Mouse (Mus musculus) heart, embryonic 12.5 days (tissue): Measurements from ENCODE around the gene Cacna1a. TPM values are rescaled to one million over a fixed set of nuclear protein-coding genes. Genes with fewer than 3 reads are reported as not detected.

ENCODE experiments used
- ATAC-seq: fragments of 200-750 bp; cut with Nextera tagmentation; 2 replicates; pipeline ENCODE4 v1.8.0; 2017; ENCODE audit warnings: moderate TSS enrichment, moderate library complexity; ENCODE audit not compliant: insufficient number of reproducible peaks, low FRiP score
- H3K27ac ChIP-seq: fragments of 300-500 bp; sonication (generic); 2 replicates; pipeline ENCODE4 v1.5.1; 2016; ENCODE audit warnings: mild to moderate bottlenecking, moderate library complexity; ENCODE audit not compliant: poor library complexity, severe bottlenecking
- H3K27me3 ChIP-seq: fragments of 300-500 bp; sonication (generic); replicated peaks from 2 replicates; pipeline ENCODE4 v1.6.1; 2016; ENCODE audit warnings: mild to moderate bottlenecking, moderate library complexity
- H3K36me3 ChIP-seq: fragments of 300-500 bp; sonication (generic); 2 replicates; pipeline ENCODE4 v1.6.1; 2016; ENCODE audit warnings: mild to moderate bottlenecking, moderate library complexity
- H3K4me1 ChIP-seq: fragments of 300-500 bp; sonication (generic); replicated peaks from 2 replicates; pipeline ENCODE4 v1.6.1; 2016; ENCODE audit warnings: mild to moderate bottlenecking
- H3K4me2 ChIP-seq: fragments of 300-500 bp; sonication (generic); 2 replicates; pipeline ENCODE4 v1.6.1; 2016; ENCODE audit warnings: mild to moderate bottlenecking, moderate library complexity
- H3K4me3 ChIP-seq: fragments of 300-500 bp; sonication (generic); 2 replicates; pipeline ENCODE4 v1.5.1; 2016; ENCODE audit warnings: mild to moderate bottlenecking
- H3K9ac ChIP-seq: fragments of 300-500 bp; sonication (generic); 2 replicates; pipeline ENCODE4 v1.6.1; 2016; ENCODE audit warnings: mild to moderate bottlenecking, moderate library complexity
- H3K9me3 ChIP-seq: fragments of 300-500 bp; sonication (generic); replicated peaks from 2 replicates; pipeline ENCODE4 v1.6.1; 2016; ENCODE audit warnings: mild to moderate bottlenecking, moderate library complexity
- WGBS: fragments of 180-500 bp; shearing (Covaris S2); methylation state at CpG from one replicate; pipeline ENCODE4 v1.1.7; 2016; 5-methylcytosine and 5-hydroxymethylcytosine counted together
- polyA plus RNA-seq: library from polyadenylated mRNA; unstranded; fragments of >200 nt; fragmentation: Nextera tagmentation; extraction: Ambion mirVana; gene quantifications from 2 replicates; pipeline ENCODE4 v1.2.1, GENCODE M21; 2016

The Cacna1a gene
- polyA plus RNA-seq, 1 experiment from 2014 or later: 9.2 TPM

DNA sequence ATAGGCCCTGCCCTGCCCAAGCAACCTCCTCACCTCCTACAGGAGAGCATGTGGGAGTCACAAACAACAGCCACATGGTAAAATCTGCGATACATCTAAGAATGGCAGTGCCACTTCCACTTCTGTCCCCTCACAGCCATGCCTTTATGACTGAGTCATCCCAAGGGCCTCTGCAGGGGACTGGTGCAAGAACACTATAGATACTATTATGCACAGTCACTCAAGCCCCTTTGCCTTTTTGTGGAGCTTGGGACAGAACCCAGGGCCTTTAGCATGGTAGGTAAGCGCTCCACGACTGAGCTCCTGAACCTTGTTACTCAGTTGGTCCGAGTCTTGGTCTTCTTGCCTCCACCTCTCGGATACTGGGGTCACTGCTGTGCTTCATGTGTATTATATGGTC, 289.1 kb downstream of the Cacna1a start:
- ATAC-seq: no peak
- no peak overlapping the region for H3K4me2 ChIP-seq
- H3K9ac ChIP-seq: no peak overlapping the region
- 86% methylated on average over 5 of the region's 5 CpGs for WGBS
- H3K27ac ChIP-seq: no peak overlapping the region
- H3K36me3 ChIP-seq: peaks cover 60% of the 10 kb centered on the region
- H3K4me3 ChIP-seq: no peak overlapping the region
- H3K27me3 ChIP-seq: no peaks in the 10 kb centered on the region
- H3K9me3 ChIP-seq: no peaks in the 10 kb centered on the region
- H3K4me1 ChIP-seq: peaks cover 20% of the 10 kb centered on the region

DNA sequence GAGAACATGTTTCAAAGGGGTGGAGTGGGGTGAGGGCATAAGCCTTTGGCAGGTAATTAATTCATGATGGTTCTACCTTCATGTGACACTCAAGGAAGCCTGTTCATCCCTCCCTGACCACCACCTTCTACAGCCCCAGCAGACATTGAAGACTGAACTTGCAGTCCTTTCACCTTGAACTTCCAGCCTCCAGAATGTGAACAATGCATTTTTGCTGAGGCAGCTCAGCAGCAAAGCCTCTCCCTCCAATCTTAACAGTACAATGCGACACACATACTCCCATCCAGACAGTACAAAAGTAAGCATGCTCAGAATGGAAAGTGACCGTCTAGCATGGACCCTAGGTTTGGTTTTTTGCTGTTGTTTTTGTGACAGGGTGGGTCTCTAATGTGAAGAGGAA, 293.2 kb downstream of the Cacna1a start:
- 64% methylated on average over 2 of the region's 2 CpGs for WGBS
- Histone ChIP-seq H3K27ac (no peak overlapping the region; the same call in 1 of the 2 replicates), H3K4me2 (no peak overlapping the region)

DNA sequence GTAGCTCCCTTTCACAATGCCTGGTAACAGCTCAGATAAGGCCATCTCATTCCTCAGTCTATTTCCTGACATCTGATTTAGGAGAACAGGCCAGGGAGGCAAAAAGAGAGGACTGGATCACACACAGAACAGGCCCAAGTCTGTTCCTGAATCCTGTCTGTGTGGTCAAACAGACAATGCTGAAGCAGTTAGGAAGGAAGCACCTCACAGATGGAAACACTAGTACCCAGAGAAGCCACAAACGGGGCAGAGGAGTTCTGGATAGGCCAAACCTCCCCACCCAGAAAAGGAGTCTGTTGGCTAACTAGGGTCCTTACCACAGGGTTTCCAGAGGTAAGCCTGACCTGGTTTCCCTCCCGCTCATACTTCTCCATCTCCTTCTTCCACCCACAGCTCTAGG, 294.0 kb downstream of the Cacna1a start:
- peak overlapping the region; percentile 32; the same call in 1 of the 2 replicates for H3K27ac ChIP-seq

More for the DNA sequence above, 293.2 kb downstream of the Cacna1a start:
- H3K36me3 ChIP-seq: peaks cover 23% of the 10 kb centered on the region
- no peak overlapping the region for H3K9ac ChIP-seq
- no peak overlapping the region for H3K4me3 ChIP-seq
- no peak for ATAC-seq
- peaks cover 49% of the 10 kb centered on the region for H3K4me1 ChIP-seq
- no peaks in the 10 kb centered on the region for H3K27me3 ChIP-seq
- no peaks in the 10 kb centered on the region for H3K9me3 ChIP-seq

DNA sequence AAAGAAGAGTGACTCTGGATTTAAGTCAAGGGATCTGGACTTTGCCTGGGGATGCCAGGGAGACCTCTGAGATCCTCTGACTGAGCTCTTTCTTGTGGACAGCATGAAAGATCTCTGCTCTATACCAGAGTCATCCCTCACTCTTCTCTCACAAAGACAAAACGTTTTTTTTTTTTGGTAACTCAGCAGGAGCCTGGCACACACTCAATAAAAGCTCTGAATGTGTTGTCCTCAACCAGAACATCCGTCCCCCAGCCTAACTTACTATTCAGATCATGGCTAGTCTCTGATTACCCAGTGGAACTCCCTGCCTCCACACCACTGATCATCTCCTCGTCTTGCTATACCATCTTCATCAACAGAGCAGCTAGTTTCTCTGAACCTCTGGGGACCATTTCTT, 296.3 kb downstream of the Cacna1a start:
- peaks cover 56% of the 10 kb centered on the region for H3K4me1 ChIP-seq
- H3K4me3 ChIP-seq: no peak overlapping the region
- no peak overlapping the region for H3K27ac ChIP-seq
- no peaks in the 10 kb centered on the region for H3K9me3 ChIP-seq
- 70% methylated on average over 3 of the region's 3 CpGs for WGBS
- no peak overlapping the region for H3K4me2 ChIP-seq
- no peaks in the 10 kb centered on the region for H3K27me3 ChIP-seq
- H3K9ac ChIP-seq: no peak overlapping the region
- no peak for ATAC-seq
- H3K36me3 ChIP-seq: peaks cover 17% of the 10 kb centered on the region

More for the DNA sequence above, 294.0 kb downstream of the Cacna1a start:
- no peak for ATAC-seq
- Histone ChIP-seq H3K36me3 (peaks cover 17% of the 10 kb centered on the region), H3K9ac (peak overlapping the region; percentile 24; the same call in 1 of the 2 replicates), H3K4me1 (peaks cover 49% of the 10 kb centered on the region), H3K4me3 (no peak overlapping the region), H3K4me2 (no peak overlapping the region), H3K27me3 (no peaks in the 10 kb centered on the region), H3K9me3 (no peaks in the 10 kb centered on the region)
- 71% methylated on average over 2 of the region's 2 CpGs for WGBS

DNA sequence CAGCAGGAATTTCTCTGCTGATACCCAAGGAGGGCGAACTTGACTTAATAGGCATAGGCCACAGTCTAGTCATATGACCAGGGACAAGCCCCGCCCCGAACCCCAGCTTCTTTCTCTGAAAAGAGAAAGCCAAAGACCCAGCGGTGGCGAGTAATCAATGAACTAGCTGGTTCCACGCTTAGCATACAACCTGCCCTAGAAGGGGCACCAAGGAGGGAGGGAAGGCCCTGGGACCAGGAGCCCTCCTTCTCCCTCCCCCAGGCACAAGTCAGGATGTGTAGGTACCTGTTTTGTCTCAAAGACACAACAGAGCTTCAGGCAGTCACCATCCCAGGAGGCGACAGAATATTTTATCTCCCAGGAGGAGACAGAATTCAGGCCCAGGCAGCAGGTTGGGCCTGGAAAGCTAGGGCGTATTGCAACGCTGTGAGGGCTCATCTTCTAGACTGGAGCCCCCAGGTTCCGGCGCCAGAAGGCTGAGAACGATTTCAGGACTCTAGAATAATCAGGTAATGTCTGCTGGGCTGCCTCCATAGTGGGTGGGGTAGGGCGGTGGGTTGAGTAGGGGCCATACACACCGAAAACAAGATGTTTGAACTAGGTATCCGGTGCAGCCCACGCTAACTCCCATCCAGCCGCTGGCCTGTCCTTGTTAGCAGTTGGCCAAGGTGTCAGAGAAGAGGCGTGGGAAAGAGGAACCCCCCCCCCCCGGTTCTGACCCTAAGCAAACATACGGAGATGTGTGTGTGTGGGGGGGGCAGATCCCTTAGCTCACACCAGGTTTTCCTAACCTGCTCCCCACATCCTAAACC, 298.2 kb downstream of the Cacna1a start, which contains the start of gene Trmt1:
TSS of gene Trmt1 (plus strand) at position 117 of the 812 bp plus-strand sequence.
- ATAC-seq: peak; percentile 10; the same call in 1 of the 2 replicates
- WGBS: 11% methylated on average over 20 of the region's 20 CpGs
- peaks cover 60% of the 10 kb centered on the region for H3K4me1 ChIP-seq

DNA sequence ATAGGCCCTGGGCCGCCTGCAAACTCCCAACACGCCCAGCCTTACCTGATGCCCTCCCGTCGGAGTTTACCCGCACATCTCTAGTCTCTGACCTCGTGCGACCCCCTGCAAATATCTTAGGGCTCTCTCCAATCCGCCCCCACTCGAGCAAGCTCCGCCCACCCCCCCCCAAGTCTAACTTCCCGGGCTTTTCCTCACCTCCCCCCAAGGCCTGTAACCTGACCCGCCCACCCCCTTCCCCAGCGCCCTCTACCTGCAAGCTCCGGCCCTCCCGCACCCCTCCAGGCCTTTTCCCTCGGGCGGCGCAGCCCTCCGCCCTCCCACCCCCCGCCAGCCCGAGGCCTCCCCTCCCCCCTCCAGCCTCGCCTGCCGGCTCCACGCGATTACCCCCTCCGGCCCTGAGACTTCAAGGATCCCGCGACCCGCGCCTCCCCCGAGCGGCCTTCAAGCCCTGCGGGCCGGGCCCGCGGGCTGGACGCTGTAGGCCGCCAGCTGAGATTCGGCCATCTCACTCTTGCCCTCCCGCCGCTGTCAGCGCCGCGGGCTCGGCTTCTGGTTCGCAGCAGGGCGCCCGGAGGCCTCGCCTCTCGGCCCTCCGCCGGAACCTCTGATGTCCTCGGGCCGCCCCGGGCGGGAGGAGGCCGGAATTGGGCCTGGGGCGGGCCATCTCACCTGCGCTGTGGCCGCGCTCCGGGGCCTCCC, 298.9 kb downstream of the Cacna1a start:
- Histone ChIP-seq H3K9me3 (no peaks in the 10 kb centered on the region), H3K4me2 (peak overlapping the region; percentile 96), H3K27me3 (no peaks in the 10 kb centered on the region), H3K27ac (peak overlapping the region; percentile 93), H3K36me3 (peaks cover 21% of the 10 kb centered on the region), H3K9ac (peak overlapping the region; percentile 96), H3K4me3 (peak overlapping the region; percentile 88), H3K4me1 (peaks cover 53% of the 10 kb centered on the region)
- ATAC-seq: peak; percentile 72
- under 1% methylated on average over 57 of the region's 62 CpGs for WGBS

More for the DNA sequence above, 298.2 kb downstream of the Cacna1a start, which contains the start of gene Trmt1:
- Histone ChIP-seq H3K27me3 (no peaks in the 10 kb centered on the region), H3K4me3 (peak within 1 kb of the TSS; percentile 88), H3K9ac (peak within 1 kb of the TSS; percentile 96), H3K27ac (peak within 1 kb of the TSS; percentile 93), H3K4me2 (peak within 1 kb of the TSS; percentile 96), H3K36me3 (peaks cover 16% of the 10 kb centered on the region), H3K9me3 (no peaks in the 10 kb centered on the region)

DNA sequence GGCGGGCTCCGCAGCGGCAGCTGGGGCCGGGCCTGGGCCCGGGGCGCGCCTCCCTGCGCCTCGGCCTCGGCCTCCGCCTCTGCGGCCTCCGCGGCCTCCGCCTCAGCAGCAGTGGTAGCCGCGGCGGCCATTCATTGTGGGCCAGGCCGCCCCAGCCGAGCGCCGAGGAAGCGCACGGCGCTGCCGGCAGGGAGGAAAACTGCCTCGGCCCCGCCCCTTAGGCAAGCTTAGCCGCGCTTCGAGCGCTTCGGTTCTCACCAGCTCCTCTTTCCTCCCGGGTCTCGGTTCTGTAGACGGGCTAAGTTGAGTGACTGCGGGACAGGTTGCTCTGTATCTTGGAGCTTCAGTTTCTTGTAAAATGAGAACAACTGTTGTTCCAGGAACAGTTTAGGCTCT, 299.5 kb downstream of the Cacna1a start, which contains the start of gene Nacc1:
TSS of gene Nacc1 (minus strand) at position 158 of the 396 bp plus-strand sequence.
- Histone ChIP-seq H3K4me3 (peak within 1 kb of the TSS; percentile 89), H3K9me3 (no peaks in the 10 kb centered on the region), H3K36me3 (peaks cover 21% of the 10 kb centered on the region), H3K4me2 (peak within 1 kb of the TSS; percentile 96), H3K27me3 (no peaks in the 10 kb centered on the region), H3K4me1 (peaks cover 48% of the 10 kb centered on the region), H3K9ac (peak within 1 kb of the TSS; percentile 96), H3K27ac (peak within 1 kb of the TSS; percentile 93)
- peak; percentile 79 for ATAC-seq
- under 1% methylated on average over 37 of the region's 37 CpGs for WGBS

DNA sequence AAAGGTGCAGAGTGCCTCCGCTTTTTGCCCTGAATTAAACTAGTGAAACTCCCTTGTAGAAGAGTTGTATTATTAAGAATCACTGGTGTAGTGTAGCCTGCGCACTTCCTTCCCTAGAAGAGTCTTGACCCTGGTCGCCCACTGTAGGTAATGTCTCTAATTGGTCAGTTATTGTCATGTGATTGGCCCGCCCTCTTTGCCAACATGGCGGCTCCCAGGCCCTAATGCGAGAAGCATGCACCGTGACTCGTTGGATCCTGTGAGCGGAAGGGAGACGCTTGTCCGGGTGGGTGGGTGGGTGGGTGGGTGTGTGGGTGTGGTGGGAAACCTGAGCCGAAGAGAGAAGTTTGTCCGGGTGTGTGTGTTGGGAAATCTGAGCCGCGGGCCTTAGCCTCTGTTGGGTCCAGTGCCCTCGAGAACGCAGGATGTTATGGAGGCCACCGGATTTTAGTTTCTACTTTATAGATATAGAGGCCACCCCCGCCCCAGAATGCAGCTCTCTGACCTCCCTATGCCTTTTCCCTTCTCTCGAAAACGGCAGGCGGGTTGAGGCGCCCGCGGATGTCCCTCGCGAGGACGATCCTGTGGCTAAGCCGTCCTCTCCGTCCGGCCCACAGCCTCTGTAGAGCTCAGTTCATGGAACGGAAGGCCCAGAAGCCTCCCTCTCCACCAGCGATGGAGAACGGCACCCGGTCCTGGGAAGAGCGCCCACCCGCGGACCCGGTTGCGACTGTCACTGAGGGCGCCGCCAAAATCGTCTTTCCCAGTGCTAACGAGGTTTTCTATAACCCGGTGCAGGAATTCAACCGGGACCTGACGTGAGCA, 301.1 kb downstream of the Cacna1a start:
- H3K4me3 ChIP-seq: peak overlapping the region; percentile 89
- peaks cover 42% of the 10 kb centered on the region for H3K4me1 ChIP-seq
- H3K36me3 ChIP-seq: peaks cover 34% of the 10 kb centered on the region
- H3K9me3 ChIP-seq: no peaks in the 10 kb centered on the region
- peak overlapping the region; percentile 96 for H3K4me2 ChIP-seq
- H3K27ac ChIP-seq: peak overlapping the region; percentile 66
- H3K9ac ChIP-seq: peak overlapping the region; percentile 86
- under 1% methylated on average over 47 of the region's 47 CpGs for WGBS
- no peaks in the 10 kb centered on the region for H3K27me3 ChIP-seq
- peak; percentile 86 for ATAC-seq
